Mouse (Mus musculus) cortical plate, adult 2 months (tissue): ENCODE results near the gene Mettl3.

Experiments used
- CTCF ChIP-seq: fragments of 200-500 bp; IDR thresholded peaks from 2 replicates; pipeline ENCODE4 v1.5.1; 2011; ENCODE audit warnings: mild to moderate bottlenecking, control low read depth, low read length; ENCODE audit not compliant: insufficient read depth; ENCODE audit errors: extremely low read depth
- POLR2A ChIP-seq: fragments of 200-500 bp; IDR thresholded peaks from 2 replicates; pipeline ENCODE4 v1.6.1; 2011; ENCODE audit warnings: mild to moderate bottlenecking, low read length, control low read depth; ENCODE audit not compliant: insufficient read depth; ENCODE audit errors: extremely low read depth

DNA sequence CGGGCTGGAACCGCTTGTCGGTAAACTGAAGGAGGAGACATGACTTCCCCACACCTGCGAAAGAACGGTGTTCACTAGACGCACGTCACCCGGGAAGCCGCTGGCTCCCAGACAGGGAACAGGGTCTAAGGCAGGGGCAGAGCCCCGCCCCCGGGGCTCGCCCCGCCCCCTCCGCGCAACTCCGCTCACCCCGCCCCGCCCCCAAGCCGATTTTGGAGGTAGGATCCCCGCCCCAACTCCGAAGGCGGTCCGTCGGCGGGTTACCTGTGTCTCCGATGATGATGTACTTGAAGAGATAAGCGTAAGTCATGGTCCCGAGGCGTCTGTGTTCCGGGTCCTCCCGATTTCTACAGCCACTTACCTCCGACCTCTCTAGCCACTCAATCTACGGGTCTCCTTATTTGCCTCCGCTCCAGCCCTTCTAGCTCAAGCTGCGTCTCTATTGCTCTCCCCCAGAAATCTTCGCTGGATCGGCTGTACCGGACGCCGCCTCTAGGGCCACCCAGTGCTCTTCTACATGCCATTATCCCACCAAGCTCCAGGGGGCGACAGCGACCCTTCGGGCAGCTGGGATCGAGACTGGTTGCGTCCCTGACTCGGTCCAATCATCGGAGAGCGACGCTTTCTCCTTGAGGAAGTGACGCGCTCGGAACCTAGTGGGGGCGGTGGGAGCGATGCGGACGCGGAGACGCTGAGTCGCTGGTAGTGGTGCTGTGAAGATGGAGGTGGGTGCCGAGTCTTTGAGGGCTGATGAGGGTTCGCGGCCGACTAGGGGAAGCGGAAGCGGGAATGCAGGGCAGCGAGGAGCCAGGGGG is 25.8 kb downstream of the Mettl3 start, which contains the start of the genes Tox4 and Rab2b:
- TF ChIP-seq CTCF: peak; percentile 94
- peak; percentile 96 for TF ChIP-seq POLR2A
